Mouse (Mus musculus) heart, embryonic 11.5 days (tissue): ENCODE data around the gene Gm4131. TPM values are rescaled to one million over a fixed set of nuclear protein-coding genes. Genes with fewer than 3 reads are reported as not detected.
"Not testable (repeated sequence)": the region's sequence is repeated elsewhere in the genome, so short reads cannot be mapped to it uniquely, and the experiment has no call there.

Source experiments
- ATAC-seq: fragments of 200-750 bp; cut with Nextera tagmentation; replicated peaks from 2 replicates; pipeline ENCODE4 v1.8.0; 2017; ENCODE audit warnings: moderate library complexity; ENCODE audit not compliant: insufficient number of reproducible peaks, low FRiP score, low TSS enrichment
- H3K27ac ChIP-seq: fragments of 300-500 bp; sonication (generic); 2 replicates; pipeline ENCODE4 v1.5.1; 2014; ENCODE audit warnings: mild to moderate bottlenecking, low read depth, low read length
- H3K27me3 ChIP-seq: fragments of 300-500 bp; sonication (generic); 2 replicates; pipeline ENCODE4 v1.6.1; 2014; ENCODE audit warnings: mild to moderate bottlenecking, low read length, mixed read lengths; ENCODE audit not compliant: control insufficient read depth, insufficient read depth
- H3K36me3 ChIP-seq: fragments of 300-500 bp; sonication (generic); 2 replicates; pipeline ENCODE4 v1.6.1; 2014; ENCODE audit warnings: mild to moderate bottlenecking, low read length, moderate library complexity, mixed read lengths; ENCODE audit not compliant: control insufficient read depth, insufficient read depth
- H3K4me1 ChIP-seq: fragments of 300-500 bp; sonication (generic); 2 replicates; pipeline ENCODE4 v1.6.1; 2014; ENCODE audit warnings: low read length; ENCODE audit not compliant: control insufficient read depth, insufficient read depth
- H3K4me2 ChIP-seq: fragments of 300-500 bp; sonication (generic); 2 replicates; pipeline ENCODE4 v1.6.1; 2014; ENCODE audit warnings: mild to moderate bottlenecking, moderate library complexity
- H3K4me3 ChIP-seq: fragments of 300-500 bp; sonication (generic); 2 replicates; pipeline ENCODE4 v1.5.1; 2014; ENCODE audit warnings: low read depth, low read length
- H3K9ac ChIP-seq: fragments of 300-500 bp; sonication (generic); 2 replicates; pipeline ENCODE4 v1.6.1; 2014; ENCODE audit warnings: mild to moderate bottlenecking, low read depth, low read length, moderate library complexity
- H3K9me3 ChIP-seq: fragments of 300-500 bp; sonication (generic); replicated peaks from 2 replicates; pipeline ENCODE4 v1.6.1; 2016; ENCODE audit warnings: low read length; ENCODE audit not compliant: control insufficient read depth
- WGBS: fragments of 180-500 bp; shearing (Covaris S2); extraction: QIAGEN DNeasy Blood & Tissue Kit; methylation state at CpG from one replicate; pipeline ENCODE4 v1.1.7; 2014; ENCODE audit not compliant: insufficient replicate concordance; 5-methylcytosine and 5-hydroxymethylcytosine counted together
- polyA plus RNA-seq: library from polyadenylated mRNA; unstranded; fragments of >200 nt; fragmentation: Nextera tagmentation; extraction: Ambion mirVana; gene quantifications from 2 replicates; pipeline ENCODE4 v1.2.1, GENCODE M21; 2014

Gene Gm4131
- not detected in 2 replicates for polyA plus RNA-seq

DNA sequence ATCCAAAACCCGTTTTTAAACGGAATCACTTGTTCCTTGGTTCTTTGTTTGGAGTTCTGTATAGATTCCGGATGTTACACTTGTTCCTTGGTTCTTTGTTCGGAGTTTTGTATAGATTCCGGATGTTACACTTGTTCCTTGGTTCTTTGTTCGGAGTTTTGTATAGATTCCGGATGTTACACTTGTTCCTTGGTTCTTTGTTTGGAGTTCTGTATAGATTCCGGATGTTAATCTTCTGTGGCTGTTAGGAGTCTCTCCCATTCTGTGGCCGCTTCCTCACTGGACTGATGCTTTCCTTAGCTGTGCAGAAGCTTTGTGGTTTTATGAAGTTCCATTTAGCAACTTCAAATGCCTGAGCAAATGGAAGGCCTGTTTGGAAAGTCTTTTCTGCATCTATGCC is at the start of gene Gm4131:
Gm4131 (minus strand) TSS at position 101 of the 400 bp plus-strand sequence.
- not testable (repeated sequence) for H3K27me3 ChIP-seq, H3K27ac ChIP-seq, H3K4me1 ChIP-seq, H3K36me3 ChIP-seq, H3K4me3 ChIP-seq, H3K4me2 ChIP-seq, ATAC-seq, H3K9ac ChIP-seq, H3K9me3 ChIP-seq
- 79% methylated on average over 9 of the region's 9 CpGs for WGBS

DNA sequence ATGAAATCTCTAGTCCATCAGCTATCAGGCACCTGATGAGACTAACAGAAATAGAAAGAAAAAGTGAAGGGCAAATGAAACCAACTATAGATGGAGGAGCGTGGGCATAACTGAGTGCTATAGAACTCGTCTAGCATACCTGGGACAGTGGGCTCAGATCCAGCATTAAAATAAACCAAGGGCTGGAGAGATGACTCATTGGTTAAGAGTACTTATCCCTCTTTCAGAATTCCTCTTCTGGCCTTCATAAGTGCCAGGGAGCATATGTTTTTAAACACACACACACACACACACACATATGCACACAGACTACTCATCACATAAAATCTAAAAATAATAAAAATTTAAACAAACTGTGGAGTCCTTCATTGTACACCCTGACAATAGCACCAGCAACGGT is 43.2 kb upstream of the Gm4131 start:
- no peak for ATAC-seq
- Histone ChIP-seq H3K36me3 (no peaks in the 10 kb centered on the region; the same call in 1 of the 2 replicates), H3K4me2 (no peak overlapping the region), H3K9me3 (no peaks in the 10 kb centered on the region), H3K27ac (no peak overlapping the region), H3K4me1 (no peaks in the 10 kb centered on the region), H3K4me3 (no peak overlapping the region), H3K27me3 (no peaks in the 10 kb centered on the region), H3K9ac (no peak overlapping the region)
- WGBS = 78% methylated on average over 3 of the region's 3 CpGs

DNA sequence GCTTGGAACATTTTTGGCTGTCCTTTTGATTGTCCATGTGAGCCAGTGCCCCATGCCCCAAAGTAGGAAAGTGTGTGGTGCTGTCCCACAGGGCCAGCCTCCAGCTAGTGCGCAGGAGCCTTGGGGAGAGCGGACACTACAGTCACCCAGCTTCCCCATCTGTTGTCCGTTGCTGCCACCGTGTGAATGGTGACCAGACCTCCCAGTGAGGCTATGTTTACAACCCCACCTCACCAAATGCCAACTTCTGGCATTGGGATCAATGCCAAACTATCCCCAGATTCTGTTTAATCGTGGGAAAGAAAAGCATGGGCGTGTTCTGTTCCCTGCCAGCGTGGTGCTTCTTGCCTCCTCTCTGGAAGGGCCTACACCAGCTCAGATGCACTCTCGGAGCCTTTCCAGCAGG is 41.1 kb upstream of the Gm4131 start:
- WGBS = 79% methylated on average over 8 of the region's 8 CpGs
- Histone ChIP-seq H3K36me3 (no peaks in the 10 kb centered on the region; the same call in 1 of the 2 replicates), H3K9me3 (no peaks in the 10 kb centered on the region), H3K27ac (no peak overlapping the region), H3K9ac (no peak overlapping the region), H3K4me1 (no peaks in the 10 kb centered on the region), H3K27me3 (no peaks in the 10 kb centered on the region), H3K4me3 (no peak overlapping the region), H3K4me2 (no peak overlapping the region)
- no peak for ATAC-seq

DNA sequence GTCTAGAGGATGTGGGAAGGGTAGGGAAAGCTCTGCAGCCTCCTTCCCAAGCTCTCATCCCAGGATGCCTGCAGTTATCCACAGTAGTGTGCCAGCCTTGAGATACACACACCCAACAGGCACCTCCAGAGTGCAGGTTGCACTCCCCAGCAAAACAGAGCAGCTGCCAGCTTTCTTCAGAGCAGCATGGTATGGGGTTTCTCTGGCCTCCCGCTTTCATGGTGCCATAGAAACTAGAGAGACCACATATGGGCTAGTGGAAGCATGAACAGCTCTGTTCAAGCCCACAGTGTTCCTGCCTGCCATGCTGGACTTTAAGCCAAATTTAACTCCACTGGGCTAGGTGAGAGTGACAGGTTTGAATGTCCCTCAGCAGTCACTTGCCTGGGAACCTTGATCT is 36.1 kb upstream of the Gm4131 start:
- no peak for ATAC-seq
- Histone ChIP-seq H3K9ac (no peak overlapping the region), H3K4me1 (no peaks in the 10 kb centered on the region), H3K27ac (no peak overlapping the region), H3K4me2 (no peak overlapping the region), H3K4me3 (no peak overlapping the region), H3K36me3 (no peaks in the 10 kb centered on the region; the same call in 1 of the 2 replicates), H3K27me3 (no peaks in the 10 kb centered on the region), H3K9me3 (no peaks in the 10 kb centered on the region)
- 74% methylated on average over 1 of the region's 1 CpGs for WGBS

DNA sequence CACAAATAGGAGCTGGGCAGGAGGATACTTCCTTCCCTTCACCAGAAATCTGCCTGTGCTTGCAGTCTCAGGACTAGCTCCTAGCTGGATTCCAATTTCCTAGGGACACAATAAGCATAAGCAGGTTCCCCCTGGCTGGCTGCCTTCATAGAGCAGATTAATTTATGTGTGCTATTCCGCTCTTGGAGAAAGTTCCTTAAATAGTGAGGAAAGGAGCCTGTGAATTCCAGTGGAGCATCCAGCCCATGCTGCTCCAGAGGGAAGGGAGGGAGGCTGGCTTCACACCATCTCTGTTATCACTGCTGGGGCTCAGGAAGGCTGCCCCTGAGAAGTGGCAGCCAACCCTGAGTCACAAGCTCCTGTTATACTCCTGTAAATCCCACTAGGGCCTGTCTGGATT is 35.5 kb upstream of the Gm4131 start:
- WGBS = 50% methylated on average over 1 of the region's 1 CpGs
- no peaks in the 10 kb centered on the region for H3K36me3 ChIP-seq
- no peak overlapping the region for H3K4me2 ChIP-seq
- H3K9me3 ChIP-seq = no peaks in the 10 kb centered on the region
- H3K4me1 ChIP-seq = no peaks in the 10 kb centered on the region
- no peak overlapping the region for H3K4me3 ChIP-seq
- H3K27me3 ChIP-seq = no peaks in the 10 kb centered on the region
- no peak for ATAC-seq
- H3K9ac ChIP-seq = no peak overlapping the region
- H3K27ac ChIP-seq = no peak overlapping the region

DNA sequence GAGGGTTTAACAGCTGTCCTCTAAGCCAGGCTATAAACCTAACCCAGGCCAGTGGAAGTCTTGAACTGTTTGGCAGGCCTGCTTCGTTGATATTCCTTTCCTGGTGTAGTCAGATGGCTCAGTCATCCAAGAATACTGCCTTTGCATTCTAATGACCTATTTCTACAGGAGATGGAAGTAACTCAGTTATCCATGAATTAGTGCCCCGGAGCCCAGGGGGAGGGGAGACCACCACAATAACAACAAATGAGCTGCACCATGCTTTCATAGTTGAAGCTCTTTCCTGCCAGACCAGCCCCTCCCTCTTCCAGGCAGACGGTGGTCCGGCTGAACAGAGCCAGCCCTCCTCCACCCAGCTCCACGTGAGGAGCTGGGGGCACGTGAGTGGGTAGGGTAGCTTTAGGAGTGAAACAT is 33.4 kb upstream of the Gm4131 start:
- Histone ChIP-seq H3K4me3 (no peak overlapping the region), H3K4me2 (no peak overlapping the region), H3K36me3 (no peaks in the 10 kb centered on the region), H3K4me1 (no peaks in the 10 kb centered on the region), H3K9me3 (no peaks in the 10 kb centered on the region), H3K27ac (no peak overlapping the region), H3K9ac (no peak overlapping the region), H3K27me3 (no peaks in the 10 kb centered on the region)
- 77% methylated on average over 6 of the region's 6 CpGs for WGBS
- ATAC-seq = no peak

DNA sequence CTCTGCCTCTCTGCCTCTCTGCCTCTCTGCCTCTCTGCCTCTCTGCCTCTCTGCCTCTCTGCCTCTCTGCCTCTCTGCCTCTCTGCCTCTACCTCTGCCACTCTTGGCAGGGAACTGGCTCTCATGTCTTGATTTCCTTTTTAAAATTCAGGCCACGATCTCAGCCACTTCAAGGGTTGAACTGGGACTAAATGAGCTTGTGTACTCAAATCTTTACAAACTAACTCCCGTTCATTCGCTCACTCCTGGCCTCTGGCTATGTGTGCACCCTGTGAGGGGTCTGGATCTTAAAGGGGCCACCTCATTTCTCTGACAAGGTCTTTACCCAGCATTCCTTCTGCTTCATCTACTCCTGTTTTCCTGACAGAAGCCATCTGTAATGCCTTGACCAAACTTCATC is 18.6 kb upstream of the Gm4131 start:
- Histone ChIP-seq H3K4me1 (no peaks in the 10 kb centered on the region), H3K4me3 (no peak overlapping the region), H3K9ac (no peak overlapping the region), H3K36me3 (no peaks in the 10 kb centered on the region), H3K27ac (no peak overlapping the region), H3K9me3 (no peaks in the 10 kb centered on the region), H3K4me2 (no peak overlapping the region), H3K27me3 (peaks cover 2% of the 10 kb centered on the region; the same call in 1 of the 2 replicates)
- WGBS = 51% methylated on average over 3 of the region's 3 CpGs
- ATAC-seq = no peak

DNA sequence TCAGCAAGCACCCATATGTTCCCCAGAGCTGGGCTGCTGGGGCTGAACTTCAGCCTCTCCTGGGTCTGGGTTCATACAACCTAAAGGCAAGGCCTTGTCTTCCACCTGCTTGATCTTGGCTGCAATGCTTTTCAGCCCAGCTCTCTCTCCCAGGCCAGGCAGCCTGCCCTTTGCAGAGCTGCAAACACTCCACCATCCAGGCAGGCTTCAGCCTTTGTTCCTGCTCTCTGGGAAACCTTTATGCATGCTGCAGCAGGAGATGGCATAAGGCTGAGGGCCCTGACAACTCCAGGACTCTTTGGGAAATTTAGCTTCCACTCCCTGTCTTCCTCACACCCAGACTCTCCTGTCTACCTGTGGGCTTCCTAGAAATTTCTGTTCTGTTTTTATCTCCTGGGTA is 17.9 kb upstream of the Gm4131 start:
- Histone ChIP-seq H3K9me3 (no peaks in the 10 kb centered on the region), H3K4me2 (no peak overlapping the region), H3K36me3 (no peaks in the 10 kb centered on the region), H3K9ac (no peak overlapping the region), H3K4me3 (no peak overlapping the region), H3K27me3 (peaks cover 2% of the 10 kb centered on the region; the same call in 1 of the 2 replicates), H3K27ac (no peak overlapping the region), H3K4me1 (no peaks in the 10 kb centered on the region)
- no peak for ATAC-seq

DNA sequence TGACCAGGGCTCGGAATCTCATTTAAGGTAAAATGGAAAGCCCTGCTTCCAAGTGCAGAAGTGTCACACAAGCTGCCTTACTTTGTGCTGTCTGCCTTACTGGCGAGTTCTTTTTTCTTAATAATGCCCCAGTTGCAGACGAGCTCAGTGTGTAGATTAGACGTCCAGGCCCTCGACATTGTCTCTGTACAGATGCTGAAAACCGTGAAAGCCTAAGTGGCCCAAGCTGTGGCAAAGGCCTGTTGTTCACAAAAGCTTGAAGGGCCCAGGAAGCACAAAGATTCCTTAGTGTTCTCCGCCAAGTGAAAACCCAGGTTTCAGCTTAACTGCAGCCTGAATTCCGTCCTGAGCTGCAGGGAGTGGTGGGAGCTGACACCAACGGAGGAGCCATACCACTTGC is 15.0 kb upstream of the Gm4131 start:
- no peaks in the 10 kb centered on the region for H3K9me3 ChIP-seq
- ATAC-seq = no peak
- WGBS = 78% methylated on average over 9 of the region's 9 CpGs

More for the DNA sequence above, 15.0 kb upstream of the Gm4131 start:
- no peaks in the 10 kb centered on the region for H3K36me3 ChIP-seq
- H3K9ac ChIP-seq = no peak overlapping the region
- H3K4me2 ChIP-seq = no peak overlapping the region
- H3K4me1 ChIP-seq = no peaks in the 10 kb centered on the region
- no peak overlapping the region for H3K4me3 ChIP-seq
- H3K27me3 ChIP-seq = no peaks in the 10 kb centered on the region
- H3K27ac ChIP-seq = no peak overlapping the region
